Mouse (Mus musculus): ENCODE data around the gene Ezh1. TPM values are rescaled to one million over a fixed set of nuclear protein-coding genes. Genes with fewer than 3 reads are reported as not detected.

Ezh1 gene
- polyA plus RNA-seq, 1 experiment = 42.8 TPM

DNA sequence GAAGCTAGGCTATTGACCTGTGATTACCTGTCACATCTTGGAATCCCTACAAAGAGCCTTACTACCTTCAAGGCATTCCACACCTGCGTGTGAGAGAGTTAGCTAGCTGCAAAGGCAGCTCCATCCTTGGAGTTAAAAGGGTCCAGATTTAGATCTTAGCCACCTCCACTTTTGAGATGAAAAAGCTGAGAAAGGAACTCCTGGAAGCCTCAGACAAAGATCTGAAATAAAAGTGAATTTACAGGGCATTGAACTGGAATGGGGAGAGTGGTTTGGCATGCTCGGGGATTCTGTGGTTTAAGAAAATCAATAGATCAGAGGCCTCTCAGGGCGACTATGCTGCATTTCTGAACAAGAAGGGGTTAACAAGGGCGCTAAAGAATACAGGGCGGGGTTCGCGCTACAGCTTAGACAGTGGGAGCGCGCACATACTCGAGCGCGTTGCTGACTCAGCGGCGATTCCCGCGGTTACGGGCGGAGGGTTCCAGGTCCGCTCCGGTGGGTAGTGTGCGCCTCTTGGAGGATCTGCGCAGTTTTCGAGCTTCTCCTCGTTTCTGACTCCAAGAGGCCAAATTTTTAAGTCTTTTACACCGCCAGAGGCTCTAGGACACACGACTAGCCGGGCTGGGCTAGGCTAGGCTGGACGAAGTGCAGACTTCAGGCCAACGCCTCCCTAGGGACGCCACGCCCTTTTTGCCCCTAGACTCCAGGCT lies 54.4 kb downstream of the Ezh1 start:
- Histone ChIP-seq H3K9ac (ENCODE audit: low read depth, poor library complexity, severe bottlenecking) (peak overlapping the region; percentile 4; the same call in 1 of the 2 replicates), H3K4me3 (ENCODE audit: low read depth, low read length) (peak overlapping the region; percentile 64), H3K4me1 (ENCODE audit: control insufficient read depth, insufficient read depth, low read length) (no peaks in the 10 kb centered on the region), H3K9me3 (replicated peaks; ENCODE audit: control insufficient read depth, insufficient read depth, low read length, poor library complexity, severe bottlenecking) (no peaks in the 10 kb centered on the region), H3K36me3 (ENCODE audit: control insufficient read depth, insufficient read depth, low read length, poor library complexity, severe bottlenecking) (no peaks in the 10 kb centered on the region), H3K27me3 (ENCODE audit: control insufficient read depth, insufficient read depth, low read length, poor library complexity, severe bottlenecking) (peaks cover 18% of the 10 kb centered on the region), H3K27ac (ENCODE audit: insufficient read depth, low read length) (no peak overlapping the region)
- no peak for TF ChIP-seq EP300 (IDR thresholded peaks at IDR 0.05; ENCODE audit: insufficient read depth, low read depth, low read length)
- no peak for TF ChIP-seq POLR2A (IDR thresholded peaks at IDR 0.05; ENCODE audit: insufficient read depth, low read length)
- no peak for TF ChIP-seq CTCF (IDR thresholded peaks at IDR 0.05; ENCODE audit: low read depth, low read length)

DNA sequence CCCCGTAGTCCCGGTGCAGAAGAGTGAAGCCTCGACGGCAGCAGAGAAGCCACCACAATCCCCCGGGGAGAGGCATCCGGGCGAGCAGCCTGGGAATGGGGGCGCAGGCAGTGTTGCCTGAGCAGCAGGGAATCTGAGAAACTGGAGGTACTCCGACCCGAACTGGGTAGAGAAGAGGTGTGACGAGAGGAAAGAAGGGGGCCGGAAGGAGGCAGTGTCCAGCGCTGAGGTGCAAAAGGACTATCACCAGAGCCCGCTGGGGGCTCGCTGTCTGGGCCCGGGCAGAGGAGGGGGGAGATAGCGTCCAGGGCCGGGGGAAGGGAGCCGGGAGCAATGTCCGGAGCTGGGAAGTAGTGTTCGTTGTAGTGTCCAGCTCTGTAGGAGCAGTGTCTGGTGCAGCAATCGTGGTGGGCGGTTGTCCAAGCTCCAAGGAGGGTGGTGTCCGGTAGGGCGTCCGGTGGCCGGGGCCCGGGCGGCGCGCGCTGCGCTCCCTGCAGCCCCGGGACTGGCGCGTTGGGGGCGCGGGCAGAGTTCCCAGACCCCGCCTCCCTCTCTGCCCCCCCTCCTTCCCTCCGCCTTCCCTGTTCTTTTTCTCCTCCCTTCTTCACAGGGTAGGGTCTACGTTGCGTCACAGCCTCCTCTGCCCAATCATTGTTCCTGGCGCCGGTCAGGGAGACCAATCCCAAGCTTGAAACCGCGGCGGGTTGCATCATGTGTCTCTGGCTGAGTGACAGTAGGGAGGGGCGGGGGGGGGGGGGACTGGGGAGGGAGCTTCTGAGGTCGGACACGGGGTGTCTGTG lies 55.3 kb downstream of the Ezh1 start, which contains the start of gene Plekhh3:
Plekhh3 (minus strand) TSS at position 541 of the 800 bp plus-strand sequence.
- H3K27me3 ChIP-seq (ENCODE audit: control insufficient read depth, insufficient read depth, low read length, poor library complexity, severe bottlenecking) = peaks cover 21% of the 10 kb centered on the region
- peak within 1 kb of the TSS; percentile 66 for H3K9ac ChIP-seq (ENCODE audit: low read depth, poor library complexity, severe bottlenecking)
- H3K4me3 ChIP-seq (ENCODE audit: low read depth, low read length) = peak within 1 kb of the TSS; percentile 93
- H3K27ac ChIP-seq (ENCODE audit: insufficient read depth, low read length) = no peak within 1 kb of the TSS
- TF ChIP-seq EP300 (IDR thresholded peaks at IDR 0.05; ENCODE audit: insufficient read depth, low read depth, low read length) (0 out of 2 replicates have a peak, but pooled peaks have one; percentile 5), POLR2A (IDR thresholded peaks at IDR 0.05; ENCODE audit: insufficient read depth, low read length) (no peak), CTCF (IDR thresholded peaks at IDR 0.05; ENCODE audit: low read depth, low read length) (no peak)
- no peaks in the 10 kb centered on the region for H3K36me3 ChIP-seq (ENCODE audit: control insufficient read depth, insufficient read depth, low read length, poor library complexity, severe bottlenecking)
- H3K9me3 ChIP-seq (replicated peaks; ENCODE audit: control insufficient read depth, insufficient read depth, low read length, poor library complexity, severe bottlenecking) = no peaks in the 10 kb centered on the region
- H3K4me1 ChIP-seq (ENCODE audit: control insufficient read depth, insufficient read depth, low read length) = no peaks in the 10 kb centered on the region

DNA sequence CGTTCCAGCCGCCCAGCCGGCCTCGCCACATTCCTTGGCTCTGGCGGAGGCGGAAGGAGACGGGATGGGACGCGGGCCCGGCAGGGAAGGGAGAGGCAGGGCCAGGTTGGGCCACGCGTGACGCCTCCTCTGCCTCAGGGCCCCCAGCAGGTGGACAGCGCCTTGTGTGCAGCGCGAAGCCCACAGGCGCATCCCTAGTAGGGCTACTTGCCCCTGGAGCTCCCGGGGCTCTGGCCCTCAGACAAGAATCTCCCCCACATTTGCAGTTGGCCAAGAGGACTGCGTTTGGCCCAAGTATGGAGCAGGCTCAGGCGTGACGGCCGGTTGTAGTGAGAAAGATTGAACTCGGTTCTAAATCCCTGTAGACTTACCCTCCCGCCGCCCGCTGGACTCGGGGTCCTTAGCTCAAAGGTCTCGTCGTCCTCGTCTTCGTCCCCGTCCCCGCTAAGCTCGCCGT lies 55.9 kb downstream of the Ezh1 start, which contains the start of gene Cntnap1:
Cntnap1 (plus strand) TSS at position 170 of the 457 bp plus-strand sequence.
- Histone ChIP-seq H3K36me3 (ENCODE audit: control insufficient read depth, insufficient read depth, low read length, poor library complexity, severe bottlenecking) (no peaks in the 10 kb centered on the region), H3K4me3 (ENCODE audit: low read depth, low read length) (peak within 1 kb of the TSS; percentile 93), H3K9ac (ENCODE audit: low read depth, poor library complexity, severe bottlenecking) (peak within 1 kb of the TSS; percentile 66), H3K27ac (ENCODE audit: insufficient read depth, low read length) (no peak within 1 kb of the TSS), H3K4me1 (ENCODE audit: control insufficient read depth, insufficient read depth, low read length) (no peaks in the 10 kb centered on the region), H3K9me3 (replicated peaks; ENCODE audit: control insufficient read depth, insufficient read depth, low read length, poor library complexity, severe bottlenecking) (no peaks in the 10 kb centered on the region), H3K27me3 (ENCODE audit: control insufficient read depth, insufficient read depth, low read length, poor library complexity, severe bottlenecking) (peaks cover 21% of the 10 kb centered on the region)
- TF ChIP-seq POLR2A (IDR thresholded peaks at IDR 0.05; ENCODE audit: insufficient read depth, low read length) = no peak
- TF ChIP-seq CTCF (IDR thresholded peaks at IDR 0.05; ENCODE audit: low read depth, low read length) = no peak

DNA sequence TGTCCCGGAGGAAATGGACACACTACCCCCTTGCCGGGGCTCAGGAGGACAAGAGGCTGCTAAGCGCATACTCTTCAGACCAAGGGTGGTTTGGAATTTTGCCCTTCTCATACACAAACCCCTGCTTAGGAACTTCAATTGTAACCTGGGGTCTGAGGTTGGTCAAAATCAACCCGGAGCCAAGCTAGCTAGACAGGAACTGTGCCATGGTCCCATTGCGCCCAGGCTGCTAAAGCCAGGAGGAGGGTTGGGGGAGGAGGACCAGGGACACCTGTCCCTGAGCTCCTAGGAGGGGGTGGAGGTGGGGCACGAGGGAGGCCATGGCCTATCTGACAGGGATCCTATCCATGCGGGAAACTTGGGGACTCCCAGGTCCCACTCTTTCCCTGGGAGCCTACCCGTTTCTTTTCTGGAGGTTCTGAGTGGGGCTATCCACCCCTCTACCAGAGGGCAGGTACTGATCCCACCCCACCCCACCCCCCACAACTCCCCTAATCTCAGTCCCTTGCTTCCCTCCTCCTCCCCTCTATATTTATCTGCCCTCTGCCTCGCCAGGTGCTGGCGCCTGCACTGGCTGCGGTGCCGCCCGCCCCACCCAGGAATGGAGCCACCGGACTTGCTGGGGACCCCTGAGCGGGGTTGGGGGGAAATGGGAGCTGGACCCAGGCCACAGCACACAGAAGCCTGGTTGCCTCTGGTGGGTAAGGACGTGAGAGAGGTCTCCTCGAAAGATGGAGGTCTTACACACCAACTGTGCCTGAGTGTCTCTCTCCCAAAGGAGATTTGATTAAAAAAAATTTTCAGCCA lies 56.8 kb downstream of the Ezh1 start:
- H3K27ac ChIP-seq (ENCODE audit: insufficient read depth, low read length) = no peak overlapping the region
- H3K27me3 ChIP-seq (ENCODE audit: control insufficient read depth, insufficient read depth, low read length, poor library complexity, severe bottlenecking) = peaks cover 21% of the 10 kb centered on the region
- H3K4me1 ChIP-seq (ENCODE audit: control insufficient read depth, insufficient read depth, low read length) = no peaks in the 10 kb centered on the region
- no peaks in the 10 kb centered on the region for H3K36me3 ChIP-seq (ENCODE audit: control insufficient read depth, insufficient read depth, low read length, poor library complexity, severe bottlenecking)
- no peak overlapping the region for H3K4me3 ChIP-seq (ENCODE audit: low read depth, low read length)
- no peaks in the 10 kb centered on the region for H3K9me3 ChIP-seq (replicated peaks; ENCODE audit: control insufficient read depth, insufficient read depth, low read length, poor library complexity, severe bottlenecking)
- H3K9ac ChIP-seq (ENCODE audit: low read depth, poor library complexity, severe bottlenecking) = peak overlapping the region; percentile 66
- TF ChIP-seq EP300 (IDR thresholded peaks at IDR 0.05; ENCODE audit: insufficient read depth, low read depth, low read length) = no peak
- no peak for TF ChIP-seq CTCF (IDR thresholded peaks at IDR 0.05; ENCODE audit: low read depth, low read length)
- TF ChIP-seq POLR2A (IDR thresholded peaks at IDR 0.05; ENCODE audit: insufficient read depth, low read length) = no peak

DNA sequence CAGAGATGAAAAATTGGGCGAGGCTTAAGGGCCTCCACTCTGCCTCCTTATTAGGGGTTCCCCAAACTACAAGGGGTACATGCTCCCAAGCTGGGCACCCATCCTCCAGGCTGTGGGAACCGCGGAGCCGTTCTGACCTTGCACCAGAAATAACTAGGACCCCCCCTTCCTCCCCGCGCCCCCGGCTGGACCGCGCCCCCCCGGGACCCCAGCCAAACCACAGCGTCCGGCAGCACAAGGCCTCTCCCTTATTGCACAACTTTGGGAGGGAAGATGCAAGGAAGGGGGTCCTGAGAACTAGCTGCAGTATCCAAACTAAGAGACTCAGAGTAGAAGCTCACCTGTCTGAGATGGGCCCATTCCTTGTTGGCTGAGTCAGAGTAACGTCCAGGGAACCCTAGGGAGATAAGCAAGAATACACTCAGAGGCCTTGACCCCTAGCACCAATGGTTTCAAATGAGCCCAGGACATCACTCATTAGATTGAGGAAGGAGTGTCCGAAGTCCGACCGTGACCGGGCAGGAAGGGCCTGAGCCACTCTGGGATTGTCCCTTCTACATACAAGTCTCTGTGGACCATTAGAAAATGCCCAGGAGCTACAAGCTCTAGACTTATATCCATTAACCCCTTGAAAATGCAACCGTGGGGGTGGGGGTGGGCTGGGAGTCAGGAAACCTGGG lies 57.8 kb downstream of the Ezh1 start:
- H3K27me3 ChIP-seq (ENCODE audit: control insufficient read depth, insufficient read depth, low read length, poor library complexity, severe bottlenecking) = peaks cover 27% of the 10 kb centered on the region
- no peaks in the 10 kb centered on the region for H3K4me1 ChIP-seq (ENCODE audit: control insufficient read depth, insufficient read depth, low read length)
- H3K9ac ChIP-seq (ENCODE audit: low read depth, poor library complexity, severe bottlenecking) = no peak overlapping the region
- no peak overlapping the region for H3K4me3 ChIP-seq (ENCODE audit: low read depth, low read length)
- H3K36me3 ChIP-seq (ENCODE audit: control insufficient read depth, insufficient read depth, low read length, poor library complexity, severe bottlenecking) = no peaks in the 10 kb centered on the region
- H3K27ac ChIP-seq (ENCODE audit: insufficient read depth, low read length) = no peak overlapping the region
- no peaks in the 10 kb centered on the region for H3K9me3 ChIP-seq (replicated peaks; ENCODE audit: control insufficient read depth, insufficient read depth, low read length, poor library complexity, severe bottlenecking)
- TF ChIP-seq CTCF (IDR thresholded peaks at IDR 0.05; ENCODE audit: low read depth, low read length) (no peak), EP300 (IDR thresholded peaks at IDR 0.05; ENCODE audit: insufficient read depth, low read depth, low read length) (no peak), POLR2A (IDR thresholded peaks at IDR 0.05; ENCODE audit: insufficient read depth, low read length) (no peak)

All from ES-Bruce4 (cell line).